Mouse (Mus musculus) hindbrain, postnatal 0 days (tissue): ENCODE measurements around the gene Rsrp1. TPM values are rescaled to one million over a fixed set of nuclear protein-coding genes. Genes with fewer than 3 reads are reported as not detected.

ENCODE experiments used
- ATAC-seq: fragments of 200-750 bp; cut with Nextera tagmentation; 2 replicates; pipeline ENCODE4 v1.8.0; 2017; ENCODE audit warnings: mild to moderate bottlenecking, moderate TSS enrichment, moderate library complexity
- DNase-seq: peaks from one replicate; pipeline ENCODE4 v3.0.0-alpha.2; 2015; ENCODE audit warnings: low spot score
- H3K27ac ChIP-seq: fragments of 300-500 bp; sonication (generic); 2 replicates; pipeline ENCODE4 v1.5.1; 2014; ENCODE audit warnings: mild to moderate bottlenecking
- H3K27me3 ChIP-seq: fragments of 300-500 bp; sonication (generic); 2 replicates; pipeline ENCODE4 v1.6.1; 2014; ENCODE audit warnings: low read length, mixed read lengths; ENCODE audit not compliant: insufficient read depth
- H3K36me3 ChIP-seq: fragments of 300-500 bp; sonication (generic); 2 replicates; pipeline ENCODE4 v1.6.1; 2014; ENCODE audit warnings: low read length, mixed read lengths; ENCODE audit not compliant: insufficient read depth
- H3K4me1 ChIP-seq: fragments of 300-500 bp; sonication (generic); 2 replicates; pipeline ENCODE4 v1.6.1; 2014; ENCODE audit warnings: antibody characterized with exemption, low read length, mixed read lengths; ENCODE audit not compliant: insufficient read depth
- H3K4me2 ChIP-seq: fragments of 300-500 bp; sonication (generic); 2 replicates; pipeline ENCODE4 v1.6.1; 2014; ENCODE audit warnings: low read depth, mild to moderate bottlenecking, low read length, moderate library complexity, mixed read lengths
- H3K4me3 ChIP-seq: fragments of 300-500 bp; sonication (generic); 2 replicates; pipeline ENCODE4 v1.5.1; 2014; ENCODE audit warnings: low read length
- H3K9ac ChIP-seq: fragments of 300-500 bp; sonication (generic); replicated peaks from 2 replicates; pipeline ENCODE4 v1.6.1; 2014; ENCODE audit warnings: mild to moderate bottlenecking, low read length, moderate library complexity, mixed read lengths
- H3K9me3 ChIP-seq: fragments of 300-500 bp; sonication (generic); 2 replicates; pipeline ENCODE4 v1.6.1; 2016; ENCODE audit warnings: low read length, mixed read lengths
- CTCF ChIP-seq: IDR thresholded peaks from 2 replicates; pipeline ENCODE4 v1.5.1; 2016; ENCODE audit warnings: antibody characterized with exemption, control low read depth, low read depth
- WGBS: fragments of 180-500 bp; shearing (Covaris S2); extraction: QIAGEN DNeasy Blood & Tissue Kit; methylation state at CpG from one replicate; pipeline ENCODE4 v1.1.7; 2014; 5-methylcytosine and 5-hydroxymethylcytosine counted together
- polyA plus RNA-seq: library from polyadenylated mRNA; unstranded; fragments of >200 nt; fragmentation: Nextera tagmentation; extraction: Ambion mirVana; gene quantifications from 2 replicates; pipeline ENCODE4 v1.2.1, GENCODE M21; 2015
- total RNA-seq: library from RNA; depleted of rRNA; stranded (reverse); fragments of >200 nt; gene quantifications from 2 replicates; pipeline ENCODE4 v1.2.3, GENCODE M21; 2014

Rsrp1 gene
- total and polyA plus RNA-seq, 2 experiments from 2014 or later, result 112 to 256 TPM

- H3K4me1 ChIP-seq, result peaks cover 4% of the 10 kb centered on the region; the same call in 1 of the 2 replicates
- ATAC-seq (no peak), DNase-seq (no peak)
- peaks cover 33% of the 10 kb centered on the region for H3K36me3 ChIP-seq
- TF ChIP-seq CTCF, result no peak
- WGBS, result 70% methylated on average over 5 of the region's 5 CpGs
- H3K4me2 ChIP-seq, result no peak overlapping the region
- H3K9ac ChIP-seq, result no peak overlapping the region
- H3K9me3 ChIP-seq, result no peaks in the 10 kb centered on the region
- H3K27me3 ChIP-seq, result no peaks in the 10 kb centered on the region
- no peak overlapping the region for H3K4me3 ChIP-seq
- H3K27ac ChIP-seq, result no peak overlapping the region
These were observed 4.5 kb downstream of the Rsrp1 start for GRCm38 (mm10) chr4:134927815-134928463.

DNA sequence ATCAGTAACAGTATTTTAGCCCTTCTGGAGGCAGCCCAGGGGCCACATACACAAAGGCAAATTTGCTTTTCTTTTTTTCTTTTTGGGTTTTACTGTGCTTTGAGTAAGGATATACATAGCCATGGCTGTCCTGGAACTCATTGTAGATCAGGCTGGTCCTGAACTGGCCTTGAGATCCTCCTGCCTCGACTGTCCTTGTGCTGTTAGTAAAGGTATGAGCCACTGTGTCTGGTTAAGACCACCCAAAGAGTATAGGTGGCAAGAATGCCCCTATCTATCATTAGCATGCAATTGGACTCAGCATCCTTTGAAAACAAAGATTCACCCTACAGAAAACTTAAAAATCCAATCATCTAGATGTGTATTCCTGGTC is 5.1 kb downstream of the Rsrp1 start:
- Histone ChIP-seq H3K9ac (no peak overlapping the region), H3K36me3 (peaks cover 35% of the 10 kb centered on the region), H3K9me3 (no peaks in the 10 kb centered on the region), H3K27ac (no peak overlapping the region), H3K4me2 (no peak overlapping the region), H3K4me1 (peaks cover 4% of the 10 kb centered on the region; the same call in 1 of the 2 replicates), H3K4me3 (no peak overlapping the region), H3K27me3 (no peaks in the 10 kb centered on the region)
- DNase-seq (no peak), ATAC-seq (no peak)
- no peak for TF ChIP-seq CTCF
- WGBS, result 77% methylated on average over 1 of the region's 1 CpGs

GRCm38 (mm10) chr4:134929536-134929935 is 6.1 kb downstream of the Rsrp1 start:
- TF ChIP-seq CTCF, result no peak
- H3K4me1 ChIP-seq, result peaks cover 4% of the 10 kb centered on the region; the same call in 1 of the 2 replicates
- no peak overlapping the region for H3K4me2 ChIP-seq
- H3K36me3 ChIP-seq, result peaks cover 42% of the 10 kb centered on the region
- H3K9ac ChIP-seq, result no peak overlapping the region
- ATAC-seq (no peak), DNase-seq (no peak)
- no peak overlapping the region for H3K4me3 ChIP-seq
- 78% methylated on average over 4 of the region's 4 CpGs for WGBS
- H3K27ac ChIP-seq, result no peak overlapping the region
- no peaks in the 10 kb centered on the region for H3K27me3 ChIP-seq
- no peaks in the 10 kb centered on the region for H3K9me3 ChIP-seq

GRCm38 (mm10) chr4:134930190-134930589 is 6.8 kb downstream of the Rsrp1 start:
- Histone ChIP-seq H3K9me3 (no peaks in the 10 kb centered on the region), H3K36me3 (peaks cover 48% of the 10 kb centered on the region), H3K9ac (0 out of 2 replicates have a peak overlapping the region, but pooled peaks have one; percentile 38), H3K4me1 (peaks cover 4% of the 10 kb centered on the region; the same call in 1 of the 2 replicates), H3K27me3 (no peaks in the 10 kb centered on the region), H3K4me2 (peak overlapping the region; percentile 96), H3K4me3 (peak overlapping the region; percentile 89), H3K27ac (peak overlapping the region; percentile 65)
- WGBS, result 28% methylated on average over 9 of the region's 9 CpGs
- DNase-seq (no peak), ATAC-seq (peak; percentile 10)
- TF ChIP-seq CTCF, result no peak

GRCm38 (mm10) chr4:134930684-134931481 is 7.5 kb downstream of the Rsrp1 start, which contains the start of gene Syf2:
Syf2 (plus strand) TSS chr4:134930898.
- Histone ChIP-seq H3K4me3 (peak within 1 kb of the TSS; percentile 89), H3K9ac (peak within 1 kb of the TSS; percentile 77), H3K4me2 (peak within 1 kb of the TSS; percentile 96), H3K4me1 (peaks cover 4% of the 10 kb centered on the region; the same call in 1 of the 2 replicates), H3K27ac (peak within 1 kb of the TSS; percentile 82), H3K36me3 (peaks cover 48% of the 10 kb centered on the region), H3K27me3 (no peaks in the 10 kb centered on the region), H3K9me3 (no peaks in the 10 kb centered on the region)
- under 1% methylated on average over 68 of the region's 68 CpGs for WGBS
- peak; percentile 99 for DNase-seq
- TF ChIP-seq CTCF, result no peak
- ATAC-seq, result peak; percentile 97

GRCm38 (mm10) chr4:134937240-134938176 is 14.1 kb downstream of the Rsrp1 start:
- Histone ChIP-seq H3K27me3 (no peaks in the 10 kb centered on the region), H3K9ac (no peak overlapping the region), H3K4me2 (no peak overlapping the region), H3K27ac (no peak overlapping the region), H3K4me3 (no peak overlapping the region), H3K4me1 (no peaks in the 10 kb centered on the region), H3K36me3 (peaks cover 26% of the 10 kb centered on the region), H3K9me3 (no peaks in the 10 kb centered on the region)
- ATAC-seq (no peak), DNase-seq (no peak)
- no peak for TF ChIP-seq CTCF
- 49% methylated on average over 17 of the region's 17 CpGs for WGBS
